Mouse (Mus musculus) bone marrow macrophage, adult 2 months (primary cell): ENCODE measurements around the gene Akt1s1.

Source experiments
- CTCF ChIP-seq: IDR thresholded peaks from 2 replicates; pipeline ENCODE4 v1.5.1; 2012; ENCODE audit warnings: low read depth, mild to moderate bottlenecking, low read length, moderate library complexity
- POLR2A ChIP-seq: IDR thresholded peaks from 2 replicates; pipeline ENCODE4 v1.6.1; 2012; ENCODE audit warnings: mild to moderate bottlenecking, low read depth, low read length, borderline replicate concordance

GRCm38 (mm10) chr7:44819863-44820262 lies 28.9 kb upstream of the Akt1s1 start:
- TF ChIP-seq CTCF (no peak), POLR2A (no peak)
